Mouse (Mus musculus): ENCODE data around the gene Pacsin2. TPM values are rescaled to one million over a fixed set of nuclear protein-coding genes. Genes with fewer than 3 reads are reported as not detected.
"Not testable (repeated sequence)": the region's sequence is repeated elsewhere in the genome, so short reads cannot be mapped to it uniquely, and the experiment has no call there.

Pacsin2 gene
- 25.7 and 30.5 TPM in 2 replicates for polyA plus RNA-seq (2012; rRNA removed)

DNA sequence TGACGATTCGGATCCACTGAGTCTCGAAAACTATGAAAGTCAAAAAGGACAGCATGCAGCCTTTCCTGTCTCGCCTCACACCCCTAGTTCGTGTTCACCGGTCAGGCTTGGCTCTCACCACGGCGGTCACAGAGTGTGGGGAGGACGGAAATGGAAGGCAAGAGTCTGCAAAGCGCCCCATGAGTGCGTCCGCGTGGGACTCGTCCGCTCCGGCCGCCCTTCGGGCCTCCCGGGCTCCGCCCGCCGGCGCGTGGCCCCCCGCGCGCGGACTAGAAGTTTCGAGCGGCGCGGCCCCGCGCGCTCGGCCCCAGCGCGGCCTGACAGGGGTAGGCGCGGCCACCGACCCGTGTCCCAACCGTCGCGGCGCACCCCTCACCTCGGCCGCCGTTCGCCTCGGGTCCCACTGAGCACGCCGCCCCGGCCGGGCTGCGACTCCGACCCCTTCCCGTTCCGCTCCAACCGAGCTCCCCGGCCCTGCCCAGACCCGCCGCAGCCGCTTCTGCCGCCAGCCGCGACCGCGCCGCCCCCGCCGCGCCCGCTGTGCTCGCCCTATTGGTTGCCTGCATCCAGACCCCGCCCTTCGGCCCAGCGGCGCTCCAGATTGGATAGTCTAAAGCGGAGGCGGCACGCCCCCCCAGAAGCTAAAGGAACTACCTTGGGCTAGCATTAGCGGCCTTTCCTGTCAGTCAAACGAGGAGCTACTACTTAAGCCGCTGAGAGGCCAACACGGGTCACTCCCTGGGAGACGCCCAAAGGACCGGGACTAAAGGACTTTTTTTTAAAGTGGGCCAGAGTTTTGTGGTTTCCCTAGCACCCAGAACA, at the start of gene Pacsin2:
Gene Pacsin2, minus strand, starts transcription at position 524 of the 822 bp plus-strand sequence.
- peaks cover 7% of the 10 kb centered on the region for H3K4me1 ChIP-seq (replicated peaks; ENCODE audit: control insufficient read depth, insufficient read depth, low read length)
- peak; percentile 66 for TF ChIP-seq POLR2A (IDR thresholded peaks at IDR 0.05; ENCODE audit: control insufficient read depth, extremely low read depth, insufficient read depth, low read length, poor library complexity)
- TF ChIP-seq CTCF (IDR thresholded peaks at IDR 0.05; ENCODE audit: borderline replicate concordance, control insufficient read depth, extremely low read depth, insufficient read depth, low read length, poor library complexity), result peak; percentile 72
- H3K36me3 ChIP-seq (ENCODE audit: control insufficient read depth, insufficient read depth, low read length), result no peaks in the 10 kb centered on the region
- H3K27ac ChIP-seq (ENCODE audit: control insufficient read depth, insufficient read depth, low read length), result no peak within 1 kb of the TSS
- no peaks in the 10 kb centered on the region for H3K27me3 ChIP-seq (ENCODE audit: control insufficient read depth, insufficient read depth, low read length)
- H3K4me3 ChIP-seq (ENCODE audit: control insufficient read depth, insufficient read depth, low read length), result peak within 1 kb of the TSS; percentile 69
- peak; percentile 96 for DNase-seq
- under 1% methylated on average over 87 of the region's 88 CpGs for WGBS

DNA sequence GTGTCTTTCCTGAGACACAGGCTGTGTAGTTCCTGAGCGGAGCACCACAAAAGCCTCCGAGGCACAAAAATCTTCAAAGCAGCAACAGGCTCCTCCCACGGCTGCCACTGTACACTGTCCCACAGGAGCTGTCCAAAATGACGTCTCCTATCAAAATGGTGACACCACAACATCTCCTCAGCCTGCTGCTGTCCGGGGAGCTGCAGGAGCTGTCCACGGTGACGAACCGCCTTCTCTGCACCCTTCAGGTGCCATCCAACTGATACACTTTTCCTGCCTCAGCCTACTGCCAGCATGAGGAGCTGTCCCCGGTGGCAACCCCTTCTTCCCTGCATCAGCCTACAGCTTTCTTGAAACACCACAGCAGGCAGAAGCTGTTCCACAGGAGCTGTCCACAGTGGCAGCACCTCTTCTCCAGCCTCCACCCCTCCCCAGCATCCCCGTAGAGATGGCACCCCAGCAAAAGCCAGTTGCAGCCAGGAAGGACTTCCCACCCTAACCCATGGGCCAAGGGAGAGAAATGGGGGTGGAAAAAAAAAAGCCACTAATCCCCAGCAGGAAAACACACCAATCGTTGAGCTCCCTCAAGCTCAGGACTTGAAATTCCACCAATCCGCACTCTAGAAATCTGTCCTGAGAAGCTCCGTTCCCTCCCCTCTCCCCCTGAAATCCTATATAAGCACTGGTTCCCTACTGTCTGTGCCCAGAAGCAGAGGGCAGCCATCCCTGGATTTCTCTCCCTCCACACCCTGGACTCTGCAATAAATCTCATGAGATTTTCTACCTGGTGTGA, 48.3 kb upstream of the Pacsin2 start:
- peaks cover 3% of the 10 kb centered on the region for H3K4me1 ChIP-seq (replicated peaks; ENCODE audit: control insufficient read depth, insufficient read depth, low read length)
- H3K27me3 ChIP-seq (ENCODE audit: control insufficient read depth, insufficient read depth, low read length), result no peaks in the 10 kb centered on the region
- WGBS, result 72% methylated on average over 13 of the region's 13 CpGs
- DNase-seq, result no peak
- H3K36me3 ChIP-seq (ENCODE audit: control insufficient read depth, insufficient read depth, low read length), result no peaks in the 10 kb centered on the region
- no peak overlapping the region for H3K27ac ChIP-seq (ENCODE audit: control insufficient read depth, insufficient read depth, low read length)
- TF ChIP-seq CTCF (IDR thresholded peaks at IDR 0.05; ENCODE audit: borderline replicate concordance, control insufficient read depth, extremely low read depth, insufficient read depth, low read length, poor library complexity) (no peak), POLR2A (IDR thresholded peaks at IDR 0.05; ENCODE audit: control insufficient read depth, extremely low read depth, insufficient read depth, low read length, poor library complexity) (no peak)
- no peak overlapping the region for H3K4me3 ChIP-seq (ENCODE audit: control insufficient read depth, insufficient read depth, low read length)

DNA sequence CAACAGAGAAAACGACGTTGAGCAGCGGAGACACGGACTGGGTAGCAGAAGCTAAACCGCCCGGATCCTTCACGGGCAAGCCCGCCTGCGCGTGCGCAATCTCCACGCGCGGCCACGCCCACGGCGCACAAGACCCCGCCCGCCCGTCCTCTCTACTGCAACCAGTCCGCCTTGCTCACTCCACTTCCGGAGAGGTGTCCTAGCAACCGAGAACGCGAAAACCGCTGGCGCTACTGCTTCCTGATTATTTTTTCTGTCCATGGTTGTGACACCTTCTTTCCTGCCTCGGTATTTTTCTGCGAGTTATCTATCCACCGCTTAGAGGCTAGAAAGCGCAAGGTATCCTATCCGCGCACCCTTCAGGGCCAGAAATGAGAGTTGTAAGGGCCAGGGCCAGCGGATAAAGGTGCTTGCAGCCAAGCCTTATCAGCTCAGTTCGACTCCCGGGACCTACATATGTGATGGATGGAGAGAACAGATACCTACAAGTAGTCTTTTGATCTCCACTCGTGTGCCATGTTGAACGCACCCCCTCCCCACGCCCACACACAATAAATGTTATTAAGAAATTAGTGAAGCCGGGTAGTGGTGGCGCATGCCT, 46.5 kb upstream of the Pacsin2 start, which contains the start of gene Ttll1:
Gene Ttll1, minus strand, starts transcription at position 89 of the 601 bp plus-strand sequence.
- H3K4me3 ChIP-seq (ENCODE audit: control insufficient read depth, insufficient read depth, low read length), result peak within 1 kb of the TSS; percentile 54
- H3K36me3 ChIP-seq (ENCODE audit: control insufficient read depth, insufficient read depth, low read length), result no peaks in the 10 kb centered on the region
- 9% methylated on average over 41 of the region's 41 CpGs for WGBS
- peak; percentile 98 for DNase-seq
- peak; percentile 50; the same call in 1 of the 2 replicates for TF ChIP-seq CTCF (IDR thresholded peaks at IDR 0.05; ENCODE audit: borderline replicate concordance, control insufficient read depth, extremely low read depth, insufficient read depth, low read length, poor library complexity)
- TF ChIP-seq POLR2A (IDR thresholded peaks at IDR 0.05; ENCODE audit: control insufficient read depth, extremely low read depth, insufficient read depth, low read length, poor library complexity), result 0 out of 2 replicates have a peak, but pooled peaks have one; percentile 50
- H3K27ac ChIP-seq (ENCODE audit: control insufficient read depth, insufficient read depth, low read length), result no peak within 1 kb of the TSS
- no peaks in the 10 kb centered on the region for H3K27me3 ChIP-seq (ENCODE audit: control insufficient read depth, insufficient read depth, low read length)
- H3K4me1 ChIP-seq (replicated peaks; ENCODE audit: control insufficient read depth, insufficient read depth, low read length), result peaks cover 3% of the 10 kb centered on the region

DNA sequence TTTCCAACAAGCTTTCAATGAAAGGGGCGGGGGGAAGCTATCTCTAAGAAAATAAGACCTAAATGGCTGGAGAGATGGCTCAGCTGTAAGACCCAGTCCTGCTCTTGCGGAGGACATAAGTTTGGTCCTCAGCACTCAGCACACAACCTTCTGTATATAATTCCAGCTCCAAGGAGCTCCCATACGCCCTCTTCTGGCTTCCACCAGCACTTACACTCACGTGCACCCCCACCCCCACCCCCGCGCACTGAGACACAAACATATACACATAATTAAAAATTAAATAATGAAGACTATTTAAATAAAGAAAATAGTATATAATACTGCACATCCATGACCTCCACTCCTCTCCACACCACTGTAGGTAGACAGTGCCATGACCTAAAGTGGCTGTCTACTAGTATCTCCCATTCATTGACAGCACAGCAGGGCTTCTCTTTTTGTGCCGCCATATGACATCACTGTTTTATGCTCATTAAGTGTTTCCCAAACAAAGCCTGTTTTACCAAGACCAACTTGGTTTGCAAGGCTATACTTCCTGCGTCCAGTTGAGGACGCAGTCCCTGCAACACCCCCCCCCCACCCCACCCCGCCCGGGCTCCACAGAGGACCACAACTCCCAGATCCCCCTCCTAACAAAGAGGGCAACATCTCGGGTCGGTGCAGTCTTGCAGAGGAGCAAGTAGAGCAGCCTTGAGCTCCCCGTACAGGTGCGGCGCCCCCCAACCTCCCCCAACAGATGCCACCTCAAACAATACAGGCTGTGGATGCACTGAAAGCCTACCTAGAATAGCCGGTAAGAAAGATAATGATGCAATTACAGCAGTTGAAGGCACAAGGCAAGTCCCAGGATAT, 45.8 kb upstream of the Pacsin2 start:
- DNase-seq, result no peak
- TF ChIP-seq CTCF (IDR thresholded peaks at IDR 0.05; ENCODE audit: borderline replicate concordance, control insufficient read depth, extremely low read depth, insufficient read depth, low read length, poor library complexity) (no peak), POLR2A (IDR thresholded peaks at IDR 0.05; ENCODE audit: control insufficient read depth, extremely low read depth, insufficient read depth, low read length, poor library complexity) (no peak)
- no peaks in the 10 kb centered on the region for H3K36me3 ChIP-seq (ENCODE audit: control insufficient read depth, insufficient read depth, low read length)
- H3K27me3 ChIP-seq (ENCODE audit: control insufficient read depth, insufficient read depth, low read length), result no peaks in the 10 kb centered on the region
- 36% methylated on average over 17 of the region's 17 CpGs for WGBS
- H3K4me1 ChIP-seq (replicated peaks; ENCODE audit: control insufficient read depth, insufficient read depth, low read length), result peaks cover 3% of the 10 kb centered on the region
- peak overlapping the region; percentile 54 for H3K4me3 ChIP-seq (ENCODE audit: control insufficient read depth, insufficient read depth, low read length)
- H3K27ac ChIP-seq (ENCODE audit: control insufficient read depth, insufficient read depth, low read length), result no peak overlapping the region

DNA sequence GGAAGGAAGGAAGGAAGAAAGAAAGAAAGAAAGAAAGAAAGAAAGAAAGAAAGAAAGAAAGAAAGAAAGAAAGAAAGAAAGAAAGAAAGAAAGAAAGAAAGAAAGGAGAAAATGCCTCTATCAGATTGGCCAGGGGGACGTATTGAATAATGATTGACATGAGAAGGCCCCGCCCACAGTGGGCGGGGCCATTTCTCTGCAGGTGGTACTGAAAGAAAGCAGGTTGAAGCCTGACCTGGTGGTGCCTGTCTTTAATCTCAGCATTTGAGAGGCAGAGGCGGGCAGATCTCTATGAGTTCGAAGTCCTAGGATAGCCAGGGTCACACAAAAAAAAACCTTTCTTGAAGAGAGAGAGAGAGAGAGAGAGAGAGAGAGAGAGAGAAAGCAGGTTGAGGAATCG, 37.1 kb upstream of the Pacsin2 start:
- H3K4me3 ChIP-seq (ENCODE audit: control insufficient read depth, insufficient read depth, low read length); H3K4me1 ChIP-seq (replicated peaks; ENCODE audit: control insufficient read depth, insufficient read depth, low read length); H3K36me3 ChIP-seq (ENCODE audit: control insufficient read depth, insufficient read depth, low read length); H3K27ac ChIP-seq (ENCODE audit: control insufficient read depth, insufficient read depth, low read length); H3K27me3 ChIP-seq (ENCODE audit: control insufficient read depth, insufficient read depth, low read length); DNase-seq: not testable (repeated sequence)
- WGBS, result 91% methylated on average over 6 of the region's 6 CpGs

All from thymus, adult 2 months (tissue).